Mouse (Mus musculus): Measurements from ENCODE around the gene 4933424G06Rik. TPM values are rescaled to one million over a fixed set of nuclear protein-coding genes. Genes with fewer than 3 reads are reported as not detected.
A peak's percentile ranks its signal among the peaks of the same experiment; 100 is the strongest.

Gene 4933424G06Rik
- polyA plus RNA-seq, 1 experiment: 0.14 TPM

DNA sequence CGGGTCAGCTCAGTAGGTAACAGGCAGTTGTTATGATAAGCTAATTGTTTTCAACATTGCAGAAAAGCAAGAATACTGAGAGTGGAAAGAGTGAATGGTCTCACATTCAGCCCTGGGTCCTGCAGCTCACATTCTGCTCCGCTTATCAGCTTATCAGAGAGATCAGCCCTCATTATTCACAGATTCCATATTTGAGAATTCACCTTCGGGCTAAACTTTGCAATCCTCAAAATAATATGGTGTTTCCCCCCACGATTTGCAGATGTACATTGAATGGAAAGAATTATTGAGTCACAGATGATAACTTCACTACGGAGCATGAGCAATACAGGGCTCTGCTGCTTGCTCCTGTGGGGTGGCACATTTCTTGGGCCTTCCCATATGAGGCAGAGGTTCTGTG lies 58.8 kb downstream of the 4933424G06Rik start:
- DNase-seq (ENCODE audit: low spot score): no peak

DNA sequence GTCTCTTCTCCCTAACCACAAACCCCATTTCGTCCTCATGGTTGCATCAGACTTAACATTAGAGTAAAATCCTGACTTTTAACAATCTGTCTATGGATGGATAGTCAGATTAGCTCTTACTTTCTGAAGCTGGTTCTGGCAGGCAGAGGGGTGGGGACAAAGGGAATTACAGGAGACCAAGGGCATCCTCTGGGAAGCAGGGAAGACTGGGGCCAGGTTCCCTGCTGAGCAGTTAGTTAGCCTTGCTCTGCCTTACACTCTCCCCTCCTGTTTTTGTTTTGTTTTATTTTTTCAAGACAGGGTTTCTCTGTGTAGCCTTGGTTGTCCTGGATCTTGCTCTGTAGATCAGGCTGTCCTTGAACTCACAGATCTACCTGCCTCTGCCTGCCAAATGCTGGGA lies 60.0 kb downstream of the 4933424G06Rik start:
- no peak for DNase-seq (ENCODE audit: low spot score)

DNA sequence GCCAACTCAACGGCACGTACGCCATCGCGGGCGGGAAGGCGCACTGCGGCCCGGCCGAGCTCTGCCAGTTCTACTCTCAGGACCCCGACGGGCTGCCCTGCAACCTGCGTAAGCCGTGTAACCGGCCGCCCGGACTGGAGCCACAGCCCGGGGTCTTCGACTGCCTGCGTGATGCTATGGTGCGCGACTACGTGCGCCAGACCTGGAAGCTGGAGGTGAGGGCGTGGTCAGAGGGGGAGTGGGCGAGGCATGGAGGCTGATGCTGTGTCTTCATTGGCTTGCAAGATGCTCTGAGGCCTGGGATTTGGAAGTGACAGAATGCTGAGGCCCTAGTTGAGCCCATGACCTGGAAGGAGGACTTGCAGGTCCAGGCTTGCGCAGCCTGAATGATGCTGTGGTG lies 61.0 kb downstream of the 4933424G06Rik start:
- DNase-seq (ENCODE audit: low spot score): no peak

DNA sequence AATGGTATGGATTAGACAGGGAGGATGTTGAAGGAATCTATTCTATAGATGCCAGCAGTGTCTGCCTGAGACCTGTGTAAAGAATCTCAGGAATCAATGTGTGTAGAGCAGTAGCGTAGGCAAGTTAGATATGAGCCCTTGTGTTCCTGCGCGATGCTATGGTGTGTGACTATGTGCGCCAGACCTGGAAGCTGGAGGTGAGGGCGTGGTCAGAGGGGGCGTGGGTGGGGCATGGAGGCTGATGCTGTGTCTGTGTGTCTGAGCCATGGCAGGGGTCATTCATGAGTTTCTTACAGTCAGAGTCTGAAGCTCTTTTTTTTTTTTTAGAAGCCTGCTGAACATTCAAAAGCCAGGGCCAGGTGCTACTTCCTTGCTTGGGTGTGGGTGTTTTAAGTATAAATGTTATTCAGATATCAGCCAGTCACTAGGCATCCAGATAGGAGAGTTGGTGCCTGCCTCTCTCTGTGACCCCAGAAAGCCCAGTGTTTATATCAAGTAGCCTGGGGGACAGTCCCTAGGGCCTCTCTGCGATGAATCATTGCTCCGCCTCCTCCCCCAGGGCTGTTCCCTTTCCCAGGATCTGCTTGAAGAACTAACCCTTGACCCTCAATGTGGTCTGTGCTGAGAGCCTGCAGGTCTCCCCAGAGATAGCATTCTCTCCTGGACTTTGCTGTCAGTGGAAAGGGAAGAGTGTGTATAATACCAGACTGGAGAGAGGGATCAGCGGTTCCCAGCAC lies 62.4 kb downstream of the 4933424G06Rik start:
- no peak for DNase-seq (ENCODE audit: low spot score)

DNA sequence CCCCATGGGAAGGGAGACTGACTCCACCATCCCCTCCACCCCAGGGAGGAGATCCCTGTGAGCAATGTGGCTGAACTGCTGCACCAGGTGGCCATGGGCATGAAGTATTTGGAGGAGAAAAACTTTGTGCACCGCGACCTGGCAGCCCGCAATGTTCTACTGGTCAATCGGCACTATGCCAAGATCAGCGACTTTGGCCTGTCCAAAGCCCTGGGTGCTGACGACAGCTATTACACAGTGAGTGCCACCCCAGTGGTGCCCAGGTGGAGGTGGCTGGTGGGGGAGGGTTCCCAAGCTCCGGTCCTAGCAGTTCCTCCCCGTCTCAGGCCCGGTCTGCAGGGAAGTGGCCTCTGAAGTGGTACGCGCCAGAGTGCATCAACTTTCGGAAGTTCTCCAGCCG lies 70.8 kb downstream of the 4933424G06Rik start:
- no peak for DNase-seq (ENCODE audit: low spot score)

DNA sequence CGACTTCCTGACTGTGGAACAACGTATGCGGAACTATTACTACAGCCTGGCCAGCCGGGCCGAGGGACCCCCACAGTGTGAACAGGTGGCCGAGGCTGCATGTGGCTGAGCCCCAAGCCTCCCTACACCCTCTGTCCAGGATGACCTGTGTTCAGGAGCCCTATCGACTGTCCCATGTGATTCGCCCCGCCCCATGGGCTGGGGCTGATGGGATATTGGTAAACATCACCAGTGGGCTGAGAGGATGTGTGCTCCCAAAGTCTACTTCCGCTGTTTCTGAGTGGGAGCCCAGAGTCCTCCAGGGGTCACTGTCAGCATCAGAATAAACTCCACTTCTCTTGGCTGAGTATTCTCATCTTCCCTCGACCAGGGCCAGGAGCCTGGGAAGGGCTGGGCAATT lies 72.5 kb downstream of the 4933424G06Rik start:
- DNase-seq (ENCODE audit: low spot score): no peak

DNA sequence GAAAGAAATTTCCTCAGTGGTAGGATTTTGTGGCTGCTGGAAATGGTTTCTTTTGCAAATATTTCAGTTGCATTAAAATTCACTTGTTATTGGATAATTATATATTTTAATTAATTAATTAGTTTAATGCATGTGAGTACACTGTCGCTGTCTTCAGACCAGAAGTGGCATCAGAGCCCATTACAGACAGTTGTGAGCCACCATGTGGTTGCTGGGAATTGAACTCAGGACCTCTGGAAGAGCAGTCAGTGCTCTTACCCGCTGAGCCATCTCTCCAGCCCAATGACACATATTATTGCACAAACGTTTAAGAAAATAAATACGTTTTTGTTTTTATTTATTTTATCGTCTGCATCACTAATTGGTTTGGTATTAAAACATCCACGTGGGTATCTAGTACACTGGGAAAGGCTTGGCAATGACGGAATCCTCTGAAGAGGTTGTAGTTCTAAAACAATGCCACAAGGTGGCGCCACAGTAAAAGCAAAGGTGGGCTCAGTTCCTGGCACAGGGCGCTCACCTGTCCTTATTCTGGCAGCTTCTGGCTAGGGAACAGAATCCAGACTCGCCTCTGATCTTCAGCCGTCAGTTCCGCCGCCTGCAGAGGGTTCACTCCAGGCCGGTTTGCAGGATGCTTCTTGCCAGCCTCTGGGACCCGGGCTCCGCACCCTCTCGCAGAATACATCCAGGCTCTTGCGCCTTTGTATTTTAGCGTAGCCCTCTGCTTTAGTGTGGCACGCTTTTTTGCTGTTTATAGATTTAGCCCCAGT lies 74.6 kb downstream of the 4933424G06Rik start:
- DNase-seq (ENCODE audit: low spot score): peak; percentile 45

DNA sequence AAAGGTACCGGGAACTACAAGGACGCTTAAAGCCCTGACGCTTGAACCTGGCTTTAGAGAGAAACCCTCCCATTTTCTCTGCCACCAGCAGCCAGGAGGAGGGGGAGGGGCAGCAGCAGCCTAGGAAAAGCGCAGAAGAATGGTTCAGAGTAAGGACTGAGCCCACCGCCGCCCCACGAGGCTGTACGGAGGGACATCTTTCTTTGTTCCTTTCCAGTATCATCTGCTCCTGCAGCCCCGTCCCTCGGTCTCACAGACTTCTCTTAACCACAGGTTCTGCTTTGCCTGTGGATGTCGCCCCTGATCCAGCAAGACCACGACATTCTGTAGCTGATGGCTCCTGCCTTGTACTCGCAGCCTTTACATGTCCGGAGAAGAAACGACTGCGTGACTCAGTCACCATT lies 75.3 kb downstream of the 4933424G06Rik start:
- DNase-seq (ENCODE audit: low spot score): no peak

DNA sequence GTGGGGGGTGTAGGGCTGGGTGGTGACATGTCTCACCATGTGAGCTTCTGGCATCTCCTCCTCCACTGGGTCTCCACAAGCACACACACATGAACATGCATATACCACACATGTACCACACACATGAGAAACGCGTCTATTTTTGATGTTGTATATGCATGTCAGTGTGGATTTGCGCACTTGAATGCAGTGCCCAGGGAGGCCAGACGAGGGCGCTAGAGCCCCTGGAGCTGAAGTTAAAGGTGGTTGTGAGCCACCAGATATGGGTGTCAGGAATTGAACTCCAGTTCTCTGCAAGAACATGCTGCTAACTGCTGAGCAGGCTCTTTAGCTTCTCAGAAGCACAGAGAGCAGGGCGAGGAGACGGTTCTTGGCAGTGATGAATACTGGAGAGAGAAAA lies 76.4 kb downstream of the 4933424G06Rik start:
- DNase-seq (ENCODE audit: low spot score): no peak

DNA sequence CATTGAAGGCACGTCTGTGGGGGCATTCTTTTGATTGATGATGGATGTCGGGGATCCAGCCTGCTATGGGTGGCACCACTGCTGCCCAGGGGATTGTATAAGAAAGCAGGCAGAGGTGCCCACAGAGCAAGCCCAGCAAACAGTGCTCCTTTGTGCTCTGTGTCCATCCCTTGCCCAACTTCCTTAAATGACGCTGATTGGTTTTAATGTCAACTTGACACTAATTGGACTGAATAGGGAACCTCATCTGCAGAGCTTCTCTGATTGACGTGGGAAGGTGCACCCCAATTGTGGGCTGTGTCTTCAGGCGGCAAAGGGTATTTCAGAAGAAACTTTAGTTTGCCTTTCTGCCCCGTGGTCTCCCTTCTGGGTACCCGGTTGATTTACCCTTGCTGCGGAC lies 79.5 kb downstream of the 4933424G06Rik start:
- no peak for DNase-seq (ENCODE audit: low spot score)

DNA sequence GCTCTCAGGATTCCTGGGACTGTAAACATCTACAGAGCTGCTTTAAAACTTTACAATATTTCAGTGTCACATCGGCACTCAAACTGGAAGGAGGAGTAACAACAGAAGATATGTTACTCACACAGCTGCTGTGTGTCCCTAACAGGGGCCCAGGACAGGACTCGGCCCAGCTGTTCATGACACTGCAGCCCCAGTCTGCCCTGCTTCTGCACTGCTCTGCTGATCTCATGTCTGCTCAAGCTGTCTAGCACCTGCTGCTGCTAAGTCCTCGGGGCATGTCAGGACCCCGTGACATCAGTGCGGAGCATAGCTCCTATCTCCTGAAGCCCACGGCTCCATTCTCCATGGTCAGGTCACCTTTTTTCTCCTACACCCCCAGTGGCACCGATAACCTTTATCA lies 86.8 kb downstream of the 4933424G06Rik start:
- no peak for DNase-seq (ENCODE audit: low spot score)

DNA sequence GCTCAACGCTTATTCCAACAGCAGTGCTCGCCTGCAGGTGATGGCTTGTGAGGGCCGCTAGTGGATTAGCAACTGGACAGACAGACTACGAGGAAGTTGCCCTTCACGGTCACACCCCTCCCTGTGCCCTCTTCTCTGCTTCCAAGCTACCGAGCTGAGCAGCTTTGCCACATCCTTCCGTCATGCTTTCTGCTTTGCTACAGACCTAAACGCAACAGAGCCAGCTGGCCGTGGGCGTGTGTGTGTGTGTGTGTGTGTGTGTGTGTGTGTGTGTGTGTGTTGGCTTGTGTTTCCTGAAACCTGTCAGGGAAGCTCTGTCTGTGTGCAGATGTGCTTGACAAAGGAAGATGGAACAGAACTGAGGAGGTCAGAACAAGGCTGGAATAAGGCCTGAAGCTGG lies 87.5 kb downstream of the 4933424G06Rik start:
- DNase-seq (ENCODE audit: low spot score): no peak

DNA sequence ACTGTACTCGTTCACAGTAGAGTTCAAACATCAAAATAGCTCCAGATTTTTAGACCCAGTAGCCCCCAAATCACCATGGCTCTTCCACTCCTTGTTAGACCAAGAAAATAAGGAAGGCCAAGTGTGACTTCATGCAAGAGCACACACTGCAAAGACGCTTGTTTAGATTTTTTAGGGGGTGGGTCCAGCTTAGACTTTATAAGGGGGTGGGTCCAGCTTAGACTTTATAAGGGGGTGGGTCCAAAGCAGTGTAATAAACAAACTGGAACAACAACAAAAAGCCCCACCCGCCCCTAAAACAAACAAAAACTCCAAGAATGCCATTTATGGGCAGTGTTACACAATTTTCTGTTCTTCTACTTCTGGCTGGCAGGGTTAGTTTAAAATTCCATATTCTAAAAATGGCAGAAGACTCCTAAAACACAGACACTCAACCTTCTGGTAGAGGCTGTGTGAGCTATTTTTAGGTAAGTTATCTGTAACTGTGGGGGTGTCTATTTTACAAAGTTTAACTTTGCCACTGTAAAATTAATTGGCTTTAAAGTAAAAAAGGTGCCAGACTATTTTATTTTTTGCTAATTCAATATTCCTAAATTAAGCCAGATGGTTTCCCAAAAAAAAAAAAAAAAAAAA lies 90.5 kb downstream of the 4933424G06Rik start:
- DNase-seq (ENCODE audit: low spot score): no peak

DNA sequence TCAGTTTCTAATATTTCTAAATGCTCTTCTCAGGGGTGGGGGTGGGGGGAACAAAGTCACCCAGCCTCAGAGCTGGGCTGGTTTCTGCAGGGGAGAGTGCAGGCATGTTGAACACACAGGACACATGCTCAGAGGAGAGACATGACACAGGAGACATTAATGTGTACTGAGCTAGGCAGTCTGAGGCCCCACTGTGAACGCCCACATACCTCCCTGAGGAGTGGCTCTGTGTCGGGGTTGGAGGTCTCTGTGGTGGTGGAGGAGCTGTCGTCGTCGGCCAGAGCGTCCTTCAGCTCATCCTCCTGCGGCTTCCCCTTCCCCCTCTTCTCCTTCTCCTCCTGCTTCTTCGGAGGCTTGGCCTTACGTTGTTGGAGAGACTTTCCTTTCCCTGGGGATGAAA lies 94.3 kb downstream of the 4933424G06Rik start:
- DNase-seq (ENCODE audit: low spot score): no peak

DNA sequence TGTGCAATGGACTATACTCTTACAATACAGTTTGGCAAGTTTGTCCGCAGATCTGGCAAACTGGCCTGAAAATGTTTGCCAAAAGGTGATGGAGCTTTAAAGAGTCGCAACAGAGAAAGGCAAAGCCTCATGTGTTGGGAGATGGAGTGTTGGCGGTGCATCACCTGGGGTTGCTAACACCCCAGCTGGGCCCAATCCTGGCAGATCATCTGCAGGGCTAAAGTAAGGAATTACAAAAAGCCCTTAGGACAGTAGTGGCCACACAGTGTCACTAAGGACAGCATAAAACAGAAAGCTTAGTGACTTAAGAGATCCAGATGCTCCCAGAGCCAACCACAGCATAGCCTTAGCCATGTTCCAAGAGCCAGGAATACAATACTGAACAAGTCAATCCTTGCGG lies 94.9 kb downstream of the 4933424G06Rik start:
- no peak for DNase-seq (ENCODE audit: low spot score)

DNA sequence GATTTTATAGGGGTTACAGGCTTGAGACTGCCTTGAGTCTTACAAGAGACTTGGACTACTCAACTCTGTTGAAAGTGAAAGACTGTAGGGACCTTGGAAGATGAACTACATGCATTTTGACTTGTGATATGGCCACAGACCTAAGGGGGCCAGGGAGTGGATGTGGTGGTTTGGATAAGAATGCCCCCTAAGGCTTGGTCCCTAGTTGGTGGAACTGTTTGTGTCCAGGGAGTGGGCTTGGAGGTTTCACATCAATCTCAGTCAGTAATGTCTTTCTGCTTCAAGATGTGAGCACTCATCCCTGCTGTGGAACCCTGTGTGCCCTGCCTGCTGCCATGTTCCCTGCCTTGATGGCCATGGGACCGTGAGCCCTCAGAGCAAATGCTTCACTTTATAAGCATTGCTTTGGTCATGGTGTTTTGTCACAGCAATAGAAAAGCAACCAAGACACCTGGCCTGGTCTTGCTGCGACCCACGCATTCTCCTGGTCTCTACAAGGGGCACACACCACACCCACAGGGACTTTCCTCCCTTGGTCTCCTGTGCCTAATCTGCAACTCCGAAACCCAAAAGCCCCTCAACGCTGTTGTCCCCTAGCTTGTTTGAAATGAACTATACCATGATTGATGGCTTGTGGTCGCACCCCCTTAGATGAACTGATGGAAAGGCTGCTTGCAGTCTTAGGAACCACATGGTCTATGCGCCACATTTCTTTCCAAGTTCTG lies 96.4 kb downstream of the 4933424G06Rik start:
- no peak for DNase-seq (ENCODE audit: low spot score)

DNA sequence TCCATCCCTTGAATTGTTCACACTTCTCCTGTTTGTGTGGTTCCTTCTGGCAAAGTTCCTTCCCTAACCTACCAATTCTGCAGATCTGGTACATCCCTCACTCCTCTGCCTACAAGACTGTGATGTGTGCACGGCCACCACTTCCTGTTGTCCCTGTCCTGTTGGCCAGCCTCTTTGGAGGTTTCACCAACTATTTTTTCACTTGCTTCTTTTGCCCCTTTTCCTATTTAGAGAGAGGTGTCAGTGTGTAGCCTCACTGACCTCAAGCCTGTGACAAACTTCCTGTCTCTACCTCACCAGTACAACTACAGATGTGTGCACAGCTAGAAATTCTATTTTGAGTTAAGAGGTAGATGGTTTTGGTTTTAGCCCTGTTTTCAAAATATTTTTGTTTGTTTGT lies 97.1 kb downstream of the 4933424G06Rik start:
- DNase-seq (ENCODE audit: low spot score): no peak

Other genes starting within 250 kb of the 4933424G06Rik start
- gene Cnnm4, start 238.5 kb upstream of the 4933424G06Rik start, polyA plus RNA-seq (2012; rRNA removed): 8.6 and 9.1 TPM in 2 replicates
- gene Cnnm3, start 198.3 kb upstream of the 4933424G06Rik start, polyA plus RNA-seq (2012; rRNA removed): 15.2 and 17.6 TPM in 2 replicates
- 21.3 and 26.1 TPM in 2 replicates for gene Ankrd23, start 173.3 kb upstream of the 4933424G06Rik start, polyA plus RNA-seq (2012; rRNA removed)
- 0.12 and 0.25 TPM in 2 replicates for gene Gm42417, start 170.7 kb upstream of the 4933424G06Rik start, polyA plus RNA-seq (2012; rRNA removed)
- gene Ankrd39, start 162.7 kb upstream of the 4933424G06Rik start, polyA plus RNA-seq (2012; rRNA removed): 19.6 and 26.7 TPM in 2 replicates
- gene Sema4c, start 151.8 kb upstream of the 4933424G06Rik start, polyA plus RNA-seq (2012; rRNA removed): 25.6 and 30.8 TPM in 2 replicates
- 4.3 TPM in 2 replicates for gene Fam178b, start 27.0 kb upstream of the 4933424G06Rik start, polyA plus RNA-seq (2012; rRNA removed)
- 400 and 450 TPM in 2 replicates for gene Cox5b, start 18.7 kb upstream of the 4933424G06Rik start, polyA plus RNA-seq (2012; rRNA removed)
- 116 and 141 TPM in 2 replicates for gene Actr1b, start 4.3 kb downstream of the 4933424G06Rik start, polyA plus RNA-seq (2012; rRNA removed)
- gene Zap70, start 51.6 kb downstream of the 4933424G06Rik start, polyA plus RNA-seq (2012; rRNA removed): 1.1 and 1.2 TPM in 2 replicates
- gene Tmem131, start 233.5 kb downstream of the 4933424G06Rik start, polyA plus RNA-seq (2012; rRNA removed): 15.0 and 26.4 TPM in 2 replicates